Mouse (Mus musculus): ENCODE data around the gene 2700097O09Rik.

- no peak for TF ChIP-seq CTCF (IDR thresholded peaks at IDR 0.05; ENCODE audit: low read depth)
- no peak for TF ChIP-seq EP300 (IDR thresholded peaks at IDR 0.05; ENCODE audit: low read depth)
Observed at GRCm38 (mm10) chr12:54996979-54997474, 82.9 kb downstream of the 2700097O09Rik start.
